Mouse (Mus musculus): ENCODE results near the gene Fam162b. TPM values are rescaled to one million over a fixed set of nuclear protein-coding genes. Genes with fewer than 3 reads are reported as not detected.

Gene Fam162b
- polyA plus RNA-seq, 1 experiment: not detected

- Histone ChIP-seq H3K27me3 (ENCODE audit: control insufficient read depth, insufficient read depth, insufficient read length) (no peaks in the 10 kb centered on the region), H3K79me2 (ENCODE audit: control insufficient read depth, insufficient read depth) (no peaks in the 10 kb centered on the region), H3K4me2 (ENCODE audit: low read depth) (no peak overlapping the region), H3K36me3 (ENCODE audit: control insufficient read depth, insufficient read depth) (no peaks in the 10 kb centered on the region), H3K4me3 (no peak overlapping the region), H3ac (ENCODE audit: control insufficient read depth, insufficient read length) (no peak overlapping the region)
- TF ChIP-seq POLR2A (IDR thresholded peaks at IDR 0.05; ENCODE audit: insufficient read length, low read depth) (no peak), TCF3 (IDR thresholded peaks at IDR 0.05; ENCODE audit: insufficient read length, low read depth) (no peak), E2F4 (IDR thresholded peaks at IDR 0.05; ENCODE audit: insufficient read depth) (no peak)
These were observed 5.9 kb downstream of the Fam162b start for GRCm38 (mm10) chr10:51584378-51584777.

- H3ac ChIP-seq (ENCODE audit: control insufficient read depth, insufficient read length): no peak overlapping the region
- H3K27me3 ChIP-seq (ENCODE audit: control insufficient read depth, insufficient read depth, insufficient read length): no peaks in the 10 kb centered on the region
- H3K36me3 ChIP-seq (ENCODE audit: control insufficient read depth, insufficient read depth): no peaks in the 10 kb centered on the region
- no peaks in the 10 kb centered on the region for H3K79me2 ChIP-seq (ENCODE audit: control insufficient read depth, insufficient read depth)
- TF ChIP-seq POLR2A (IDR thresholded peaks at IDR 0.05; ENCODE audit: insufficient read length, low read depth): no peak
- TF ChIP-seq MYOD1 (IDR thresholded peaks at IDR 0.05; ENCODE audit: control insufficient read depth in 1 of 3, insufficient read length in 2 of 3, low read depth in 2 of 3): no peak
- no peak for TF ChIP-seq MAX (IDR thresholded peaks at IDR 0.05; ENCODE audit: low read depth)
- no peak for TF ChIP-seq TCF12 (IDR thresholded peaks at IDR 0.05; ENCODE audit: insufficient read depth, poor library complexity, severe bottlenecking)
- TF ChIP-seq TCF3 (IDR thresholded peaks at IDR 0.05; ENCODE audit: insufficient read length, low read depth): no peak
- TF ChIP-seq USF1 (IDR thresholded peaks at IDR 0.05; ENCODE audit: low read depth): no peak
- TF ChIP-seq SRF (IDR thresholded peaks at IDR 0.05; ENCODE audit: control insufficient read depth, insufficient read length, low read depth): no peak
- no peak for TF ChIP-seq CEBPB (IDR thresholded peaks at IDR 0.05; ENCODE audit: insufficient read depth, poor library complexity, severe bottlenecking)
- TF ChIP-seq E2F4 (IDR thresholded peaks at IDR 0.05; ENCODE audit: insufficient read depth): no peak
- no peak for TF ChIP-seq MYOG (IDR thresholded peaks at IDR 0.05; ENCODE audit: control insufficient read depth in 1 of 3, insufficient read depth in 1 of 3, insufficient read length in 2 of 3, low read depth in 2 of 3)
- no peak for TF ChIP-seq REST (IDR thresholded peaks at IDR 0.05; ENCODE audit: insufficient read depth, insufficient read length)
- TF ChIP-seq POLR2AphosphoS2 (IDR thresholded peaks at IDR 0.05; ENCODE audit: insufficient read length, low read depth): no peak
- H3K4me3 ChIP-seq: no peak overlapping the region
- H3K4me2 ChIP-seq (ENCODE audit: low read depth): no peak overlapping the region
These were observed 18.9 kb downstream of the Fam162b start for GRCm38 (mm10) chr10:51571225-51571996.

GRCm38 (mm10) chr10:51556005-51556404, 34.3 kb downstream of the Fam162b start:
- Histone ChIP-seq H3K79me2 (ENCODE audit: control insufficient read depth, insufficient read depth) (no peaks in the 10 kb centered on the region), H3K27me3 (ENCODE audit: control insufficient read depth, insufficient read depth, insufficient read length) (no peaks in the 10 kb centered on the region), H3K4me2 (ENCODE audit: low read depth) (no peak overlapping the region), H3K36me3 (ENCODE audit: control insufficient read depth, insufficient read depth) (no peaks in the 10 kb centered on the region), H3ac (ENCODE audit: control insufficient read depth, insufficient read length) (no peak overlapping the region), H3K4me3 (no peak overlapping the region)
- TF ChIP-seq POLR2A (IDR thresholded peaks at IDR 0.05; ENCODE audit: insufficient read length, low read depth) (no peak), TCF3 (IDR thresholded peaks at IDR 0.05; ENCODE audit: insufficient read length, low read depth) (no peak), MAX (IDR thresholded peaks at IDR 0.05; ENCODE audit: low read depth) (no peak), TCF12 (IDR thresholded peaks at IDR 0.05; ENCODE audit: insufficient read depth, poor library complexity, severe bottlenecking) (no peak), E2F4 (IDR thresholded peaks at IDR 0.05; ENCODE audit: insufficient read depth) (no peak), POLR2AphosphoS2 (IDR thresholded peaks at IDR 0.05; ENCODE audit: insufficient read length, low read depth) (no peak), USF1 (IDR thresholded peaks at IDR 0.05; ENCODE audit: low read depth) (no peak), MYOG (IDR thresholded peaks at IDR 0.05; ENCODE audit: control insufficient read depth in 1 of 3, insufficient read depth in 1 of 3, insufficient read length in 2 of 3, low read depth in 2 of 3) (no peak), SRF (IDR thresholded peaks at IDR 0.05; ENCODE audit: control insufficient read depth, insufficient read length, low read depth) (no peak), REST (IDR thresholded peaks at IDR 0.05; ENCODE audit: insufficient read depth, insufficient read length) (no peak), MYOD1 (IDR thresholded peaks at IDR 0.05; ENCODE audit: control insufficient read depth in 1 of 3, insufficient read length in 2 of 3, low read depth in 2 of 3) (no peak)

- no peak overlapping the region for H3ac ChIP-seq (ENCODE audit: control insufficient read depth, insufficient read length)
- H3K27me3 ChIP-seq (ENCODE audit: control insufficient read depth, insufficient read depth, insufficient read length): no peaks in the 10 kb centered on the region
- no peaks in the 10 kb centered on the region for H3K36me3 ChIP-seq (ENCODE audit: control insufficient read depth, insufficient read depth)
- peak overlapping the region; percentile 76 for H3K4me2 ChIP-seq (ENCODE audit: low read depth)
- peak overlapping the region; percentile 2 for H3K4me3 ChIP-seq
- no peaks in the 10 kb centered on the region for H3K79me2 ChIP-seq (ENCODE audit: control insufficient read depth, insufficient read depth)
- TF ChIP-seq CEBPB (IDR thresholded peaks at IDR 0.05; ENCODE audit: insufficient read depth, poor library complexity, severe bottlenecking): no peak
- TF ChIP-seq MYOD1 (IDR thresholded peaks at IDR 0.05; ENCODE audit: control insufficient read depth in 1 of 3, insufficient read length in 2 of 3, low read depth in 2 of 3): no peak
- no peak for TF ChIP-seq TCF3 (IDR thresholded peaks at IDR 0.05; ENCODE audit: insufficient read length, low read depth)
- no peak for TF ChIP-seq POLR2AphosphoS2 (IDR thresholded peaks at IDR 0.05; ENCODE audit: insufficient read length, low read depth)
- TF ChIP-seq REST (IDR thresholded peaks at IDR 0.05; ENCODE audit: insufficient read depth, insufficient read length): no peak
- no peak for TF ChIP-seq SRF (IDR thresholded peaks at IDR 0.05; ENCODE audit: control insufficient read depth, insufficient read length, low read depth)
- no peak for TF ChIP-seq USF1 (IDR thresholded peaks at IDR 0.05; ENCODE audit: low read depth)
- no peak for TF ChIP-seq E2F4 (IDR thresholded peaks at IDR 0.05; ENCODE audit: insufficient read depth)
- no peak for TF ChIP-seq MAX (IDR thresholded peaks at IDR 0.05; ENCODE audit: low read depth)
- TF ChIP-seq MYOG (IDR thresholded peaks at IDR 0.05; ENCODE audit: control insufficient read depth in 1 of 3, insufficient read depth in 1 of 3, insufficient read length in 2 of 3, low read depth in 2 of 3): no peak
- no peak for TF ChIP-seq TCF12 (IDR thresholded peaks at IDR 0.05; ENCODE audit: insufficient read depth, poor library complexity, severe bottlenecking)
- TF ChIP-seq POLR2A (IDR thresholded peaks at IDR 0.05; ENCODE audit: insufficient read length, low read depth): no peak
These were observed 36.8 kb downstream of the Fam162b start for GRCm38 (mm10) chr10:51553348-51554123.

Other genes starting within 250 kb of the Fam162b start
- not detected for gene Gm49339, start 109.9 kb downstream of the Fam162b start, polyA plus RNA-seq (2012; fragmentation: generic; extraction: Trizol)
- not detected for gene Lilr4b, start 109.9 kb downstream of the Fam162b start, polyA plus RNA-seq (2012; fragmentation: generic; extraction: Trizol)
- gene Lilrb4a, start 99.6 kb downstream of the Fam162b start, polyA plus RNA-seq (2012; fragmentation: generic; extraction: Trizol): not detected
- gene Gprc6a, start 40.9 kb upstream of the Fam162b start, polyA plus RNA-seq (2012; fragmentation: generic; extraction: Trizol): not detected
- not detected for gene Rfx6, start 87.2 kb upstream of the Fam162b start, polyA plus RNA-seq (2012; fragmentation: generic; extraction: Trizol)

All from myocyte (in vitro differentiated cells).